ENCODE assay signal across 32 mouse cellular contexts in genomic region chr13:91681474-91681873, GRCm38 (mm10). TPM values are rescaled to one million over a fixed set of nuclear protein-coding genes. Genes with fewer than 3 reads are reported as not detected.
"Had no signal": no experiment of that assay in that cellular context is flagged by ENCODE, and none has a peak within 500 bp of the region (broad histone marks: within the 10 kb centered on the region; RNA-seq: fewer than 3 reads in every experiment).

No protein-coding gene starts in this region.

- H3K4me3 ChIP-seq: embryonic facial prominence, embryonic 10.5 days; embryonic facial prominence, embryonic 12.5 days; embryonic facial prominence, embryonic 13.5 days; embryonic facial prominence, embryonic 15.5 days; erythroblast, embryonic 14.5 days; forebrain, embryonic 10.5 days; forebrain, embryonic 12.5 days; forebrain, embryonic 13.5 days; forebrain, embryonic 15.5 days; gastrocnemius, adult 2 months; heart, adult 2 months; heart, embryonic 10.5 days had no signal

- DNase-seq: cerebellum, adult 9-10 months; cerebellum, adult 9-11 months; cerebellum, postnatal 14 days; cerebellum, postnatal 25 days; cerebellum, postnatal 36 days; embryo, embryonic 11 days; forebrain, postnatal 0 days; gastrocnemius, adult 2 months; gastrocnemius, postnatal 10 days; gastrocnemius, postnatal 14 days; gastrocnemius, postnatal 25 days; gastrocnemius, postnatal 36 days; heart, adult 11 months; heart, adult 18-20 months; heart, adult 2 months had no signal

- ATAC-seq: forebrain, embryonic 13.5 days; forebrain, embryonic 14.5 days; forebrain, embryonic 15.5 days; forebrain, embryonic 16.5 days; forebrain, postnatal 0 days had no signal

- H3K27me3 ChIP-seq: embryonic facial prominence, embryonic 12.5 days; embryonic facial prominence, embryonic 13.5 days; embryonic facial prominence, embryonic 15.5 days; forebrain, embryonic 12.5 days; forebrain, embryonic 13.5 days; forebrain, embryonic 15.5 days had no signal

- H3K27ac ChIP-seq: embryonic facial prominence, embryonic 10.5 days; embryonic facial prominence, embryonic 12.5 days; embryonic facial prominence, embryonic 13.5 days; embryonic facial prominence, embryonic 15.5 days; forebrain, embryonic 10.5 days; forebrain, embryonic 12.5 days; forebrain, embryonic 13.5 days; forebrain, embryonic 15.5 days; gastrocnemius, adult 2 months; heart, adult 2 months; heart, embryonic 10.5 days had no signal

- H3K4me1 ChIP-seq: embryonic facial prominence, embryonic 10.5 days; embryonic facial prominence, embryonic 12.5 days; embryonic facial prominence, embryonic 13.5 days; embryonic facial prominence, embryonic 15.5 days; forebrain, embryonic 10.5 days; forebrain, embryonic 12.5 days; forebrain, embryonic 13.5 days; forebrain, embryonic 15.5 days; heart, embryonic 10.5 days had no signal

- H3K9me3 ChIP-seq: embryonic facial prominence, embryonic 12.5 days; embryonic facial prominence, embryonic 13.5 days; embryonic facial prominence, embryonic 15.5 days; forebrain, embryonic 10.5 days; forebrain, embryonic 12.5 days; forebrain, embryonic 13.5 days; forebrain, embryonic 15.5 days; heart, embryonic 10.5 days had no signal

- H3K4me2 ChIP-seq: embryonic facial prominence, embryonic 12.5 days; embryonic facial prominence, embryonic 13.5 days; embryonic facial prominence, embryonic 15.5 days; forebrain, embryonic 12.5 days; forebrain, embryonic 13.5 days; forebrain, embryonic 15.5 days had no signal

- H3K9ac ChIP-seq: embryonic facial prominence, embryonic 12.5 days; embryonic facial prominence, embryonic 13.5 days; embryonic facial prominence, embryonic 15.5 days; forebrain, embryonic 12.5 days; forebrain, embryonic 13.5 days; forebrain, embryonic 15.5 days; forebrain, postnatal 0 days had no signal

RNA-seq across cellular contexts. Expression of gene Acot12, which starts 59.8 kb away (rescaled TPM):
- total RNA-seq: common myeloid progenitor, adult 5-6 weeks; gastrocnemius, adult 18-20 months; gastrocnemius, adult 2 months; gastrocnemius, postnatal 14 days; gastrocnemius, postnatal 25 days; gastrocnemius, postnatal 36 days; heart, adult 18-20 months; heart, adult 2 months; heart, adult 8-10 months had no signal
- polyA plus RNA-seq: embryonic facial prominence, embryonic 10.5 days; embryonic facial prominence, embryonic 11.5 days; erythroblast, embryonic 14.5 days; forebrain, embryonic 10.5 days; forebrain, embryonic 11.5 days; forebrain, embryonic 12.5 days; forebrain, embryonic 13.5 days; forebrain, embryonic 14.5 days; forebrain, embryonic 15.5 days; forebrain, embryonic 16.5 days; heart, embryonic 10.5 days had no signal
